Mouse (Mus musculus): ENCODE measurements around the gene Scly.

DNA sequence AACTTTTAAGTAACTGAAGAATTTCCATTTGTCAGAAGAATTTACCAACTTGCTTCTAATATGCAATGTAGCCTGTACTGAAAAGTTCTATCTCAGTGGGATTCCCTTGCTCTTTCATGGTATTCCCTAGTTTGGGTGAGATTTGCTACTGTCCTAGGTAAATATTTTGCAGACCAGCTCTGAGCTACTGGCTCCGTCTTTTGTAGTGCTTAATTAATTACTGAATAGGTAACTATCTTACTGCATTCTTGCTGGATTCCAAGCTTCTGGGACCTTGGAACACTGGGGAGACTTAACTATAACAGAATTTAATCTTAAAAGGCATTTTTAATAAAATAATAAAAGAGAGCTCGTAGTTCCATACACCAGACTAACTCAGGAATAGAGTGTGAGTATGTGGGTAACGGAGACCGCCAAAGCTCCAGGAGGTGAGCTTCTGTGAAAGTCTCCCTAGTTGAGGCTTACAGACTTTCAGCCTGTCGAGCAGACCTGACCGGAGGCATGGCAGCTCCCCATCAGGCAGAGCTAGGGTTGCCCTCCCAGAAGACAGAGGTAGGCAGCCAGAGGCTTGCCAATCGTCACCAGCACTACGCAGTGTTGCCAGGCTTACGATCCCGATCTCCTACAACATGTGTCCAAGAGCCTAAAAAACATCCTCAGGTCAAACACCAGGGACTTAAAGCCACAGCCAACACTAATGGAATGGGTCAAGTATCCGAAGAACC lies 5.9 kb upstream of the Scly start:
- TF ChIP-seq HCFC1 (IDR thresholded peaks at IDR 0.05; ENCODE audit: borderline replicate concordance, insufficient read depth, low read length) (no peak), CHD2 (IDR thresholded peaks at IDR 0.05; ENCODE audit: low read depth, low read length) (no peak), ZC3H11A (IDR thresholded peaks at IDR 0.05; ENCODE audit: borderline replicate concordance, low read depth, low read length) (no peak)
